Mouse (Mus musculus): ENCODE results near the gene Dnmt3b.

Gene Dnmt3b

DNA sequence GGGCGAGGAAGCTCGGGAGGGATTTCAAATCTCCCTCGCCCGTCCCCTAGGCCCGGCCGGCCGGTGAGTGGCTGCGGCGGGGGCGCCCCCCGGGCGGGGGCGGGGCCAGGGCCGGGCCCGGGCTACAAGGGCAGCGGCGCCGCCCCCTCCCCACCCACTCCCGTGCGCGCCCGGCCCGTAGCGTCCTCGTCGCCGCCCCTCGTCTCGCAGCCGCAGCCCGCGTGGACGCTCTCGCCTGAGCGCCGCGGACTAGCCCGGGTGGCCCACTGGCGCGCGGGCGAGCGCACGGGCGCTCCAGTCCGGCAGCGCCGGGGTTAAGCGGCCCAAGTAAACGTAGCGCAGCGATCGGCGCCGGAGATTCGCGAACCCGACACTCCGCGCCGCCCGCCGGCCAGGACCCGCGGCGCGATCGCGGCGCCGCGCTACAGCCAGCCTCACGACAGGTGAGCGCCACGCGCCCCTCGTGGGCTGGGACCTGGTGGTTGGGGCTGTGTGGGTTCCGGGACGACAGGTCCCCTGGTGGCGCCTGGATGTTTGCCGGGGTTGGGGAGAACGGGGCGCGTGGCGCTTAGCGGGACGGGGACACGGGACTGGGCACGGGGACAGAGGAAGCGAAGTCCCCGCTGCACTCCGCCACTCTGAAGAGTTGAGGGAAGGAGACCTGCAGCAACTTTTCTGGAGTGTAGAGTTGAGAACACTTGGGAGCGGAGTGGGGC lies at the start of gene Dnmt3b:
Dnmt3b (plus strand) TSS at position 153 of the 716 bp plus-strand sequence.
- DNase-seq: peak; percentile 47

DNA sequence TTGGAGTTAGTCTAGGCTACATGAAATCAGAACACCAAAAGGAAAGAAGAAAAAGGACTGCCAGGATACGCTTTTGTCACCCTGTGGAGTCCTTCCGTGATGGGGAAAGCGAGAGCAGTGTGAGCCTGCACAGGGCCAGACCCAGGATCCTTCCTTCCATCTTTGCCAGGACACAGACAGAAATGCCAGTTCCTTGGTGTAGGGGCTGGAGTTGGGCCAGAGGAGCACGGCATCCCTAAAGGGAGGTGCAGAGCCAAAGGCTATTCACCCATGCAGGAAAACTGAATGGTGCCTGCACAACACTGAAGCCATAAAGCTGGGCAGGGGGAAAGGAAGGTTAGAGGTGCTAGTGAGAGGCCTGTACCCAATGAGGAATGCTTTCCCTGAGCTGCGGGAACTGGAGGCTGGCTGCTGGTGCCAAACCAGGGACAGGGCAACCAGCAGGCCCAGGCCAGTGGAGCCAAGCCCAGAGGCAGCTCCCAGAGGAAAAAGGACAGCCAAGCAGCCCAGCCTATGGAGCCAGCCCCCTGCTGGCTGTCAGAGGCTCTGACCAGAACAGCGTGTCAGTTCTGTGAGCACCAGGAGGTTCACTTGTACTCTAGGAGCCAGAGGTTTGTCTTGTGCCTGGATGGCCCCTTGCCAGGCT lies 49.1 kb upstream of the Dnmt3b start:
- DNase-seq: peak; percentile 79

DNA sequence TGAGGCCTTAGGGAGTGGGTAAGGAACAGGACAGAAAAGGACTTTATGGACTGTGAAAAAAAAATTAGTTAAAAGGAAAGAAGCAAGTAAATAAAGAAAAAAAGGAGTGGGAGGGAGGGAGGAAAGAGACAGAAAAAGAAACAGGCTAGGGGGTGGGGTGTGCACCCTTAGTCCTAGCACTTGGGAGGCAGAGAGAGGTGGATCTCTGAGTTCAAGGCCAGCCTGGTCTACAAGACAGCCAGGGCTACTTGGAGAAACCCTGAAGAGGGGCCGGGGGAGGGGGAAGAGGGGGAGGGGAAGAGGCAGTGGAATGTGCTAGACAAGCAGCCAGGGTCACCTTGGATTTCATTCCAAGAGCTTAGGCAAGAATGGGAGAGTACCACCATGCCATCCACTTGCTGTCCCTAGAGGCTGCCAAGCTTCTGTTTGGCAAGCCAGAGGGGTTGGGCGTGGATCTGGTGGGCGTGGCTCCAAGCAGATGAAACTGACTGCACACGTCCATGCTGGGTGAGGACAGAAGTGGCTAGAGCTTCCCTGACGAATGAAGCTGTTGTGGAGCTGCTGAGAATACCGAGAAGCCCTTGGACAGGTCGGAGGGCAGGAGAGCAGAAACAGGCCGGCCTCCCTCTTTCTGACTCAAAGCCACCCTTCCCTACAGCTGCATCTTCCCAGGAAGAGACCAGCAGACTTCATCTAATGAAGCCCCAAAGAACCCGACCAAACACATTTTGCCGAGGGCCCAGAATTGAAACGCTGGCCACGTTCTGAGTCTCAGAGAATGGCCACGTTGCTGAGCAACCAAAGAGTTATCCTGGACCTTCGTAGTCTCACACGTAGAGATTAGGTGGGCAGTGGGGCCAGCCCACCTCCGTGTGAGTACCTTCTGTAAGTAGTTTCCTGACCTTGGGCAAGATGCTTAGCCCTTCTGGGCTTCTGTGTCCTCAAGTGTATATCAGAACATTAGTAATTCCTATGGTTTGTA lies 48.3 kb upstream of the Dnmt3b start:
- peak; percentile 58 for DNase-seq

DNA sequence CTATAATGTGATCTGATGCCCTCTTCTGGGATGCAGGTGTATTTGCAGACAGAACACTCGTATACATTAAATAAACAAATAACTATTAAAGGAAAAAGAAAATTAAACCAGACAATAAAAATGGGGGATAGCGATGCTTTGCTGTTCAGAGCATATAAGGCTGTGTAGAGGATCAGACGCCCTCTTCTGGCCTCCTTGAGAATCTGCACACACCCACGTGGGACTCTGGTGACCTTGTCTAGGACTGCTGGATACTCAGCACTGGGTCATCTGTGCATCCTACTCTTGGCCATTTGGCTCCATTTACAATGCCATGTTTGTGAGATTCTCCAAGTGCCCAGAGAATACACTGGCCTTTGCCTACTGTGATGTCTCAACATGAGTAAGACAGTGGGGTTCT lies 45.5 kb upstream of the Dnmt3b start:
- DNase-seq: no peak

DNA sequence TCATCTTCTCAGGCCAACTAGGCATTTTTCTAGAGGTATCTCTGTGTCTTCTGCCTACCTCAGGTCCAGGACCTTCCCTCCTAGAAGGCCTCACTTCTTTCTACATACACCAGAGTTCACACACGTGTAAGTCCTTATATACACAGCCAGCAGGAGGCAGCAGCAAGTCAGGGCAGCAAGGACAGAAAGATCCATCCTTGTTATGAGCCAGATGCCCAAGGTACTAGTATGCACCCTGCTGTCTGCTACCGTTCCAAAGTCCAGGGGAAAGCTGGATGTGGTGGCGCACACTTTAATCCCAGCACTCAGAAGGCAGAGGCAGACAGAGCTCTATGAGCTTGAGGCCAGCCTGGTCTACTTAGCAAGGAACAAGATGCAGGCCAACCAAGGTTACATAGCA lies 42.8 kb upstream of the Dnmt3b start:
- DNase-seq: peak; percentile 51

DNA sequence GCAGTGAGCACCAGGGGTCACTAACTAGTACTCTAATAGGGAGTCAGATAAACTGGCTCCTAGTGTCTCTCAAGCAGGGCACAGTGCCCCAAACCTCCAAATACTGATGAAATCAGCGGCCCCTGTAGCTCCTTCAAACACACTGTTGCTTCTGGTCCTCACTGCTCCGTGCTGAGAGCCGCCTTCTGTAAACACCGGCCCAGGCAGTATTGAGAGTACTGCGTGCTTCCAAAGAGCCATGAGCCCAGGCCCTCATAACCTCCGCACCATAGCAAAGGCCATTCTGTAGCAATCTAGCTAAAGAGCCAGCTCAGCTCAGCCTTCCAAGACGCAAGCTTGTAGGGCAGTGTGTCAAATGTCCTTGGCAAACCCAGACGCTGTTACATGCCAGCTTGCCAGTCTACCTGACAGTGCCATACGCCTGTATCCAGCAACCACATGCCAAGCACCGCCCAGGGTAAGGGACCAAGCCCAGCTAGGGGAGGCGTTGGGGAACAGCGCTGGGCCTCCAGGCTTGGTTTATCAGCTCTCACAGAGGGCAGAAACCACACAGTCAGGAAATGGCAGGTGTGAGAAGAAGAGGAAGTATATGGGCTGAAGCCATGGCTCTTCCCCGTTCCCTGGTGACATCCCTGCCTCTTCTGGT lies 41.3 kb upstream of the Dnmt3b start:
- DNase-seq: peak; percentile 78

DNA sequence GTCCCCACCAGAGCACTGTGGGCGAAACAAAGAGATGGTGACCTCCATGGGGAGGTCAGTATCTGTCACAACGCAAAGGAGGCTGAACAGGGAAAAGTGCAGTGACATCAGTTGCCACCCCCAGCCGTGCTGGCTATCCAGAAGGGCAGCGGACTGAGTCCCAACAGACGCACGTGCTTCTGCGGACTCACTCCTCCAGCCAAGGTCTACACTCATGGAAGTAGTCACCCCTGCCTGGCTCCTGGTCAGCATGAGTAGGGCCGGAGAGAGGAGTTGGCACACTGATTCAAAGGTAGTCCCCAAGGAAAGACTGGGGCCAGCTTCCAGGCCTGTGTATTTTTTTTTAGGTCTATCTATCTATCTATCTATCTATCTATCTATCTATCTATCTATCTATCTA lies 40.2 kb upstream of the Dnmt3b start:
- DNase-seq: peak; percentile 37

DNA sequence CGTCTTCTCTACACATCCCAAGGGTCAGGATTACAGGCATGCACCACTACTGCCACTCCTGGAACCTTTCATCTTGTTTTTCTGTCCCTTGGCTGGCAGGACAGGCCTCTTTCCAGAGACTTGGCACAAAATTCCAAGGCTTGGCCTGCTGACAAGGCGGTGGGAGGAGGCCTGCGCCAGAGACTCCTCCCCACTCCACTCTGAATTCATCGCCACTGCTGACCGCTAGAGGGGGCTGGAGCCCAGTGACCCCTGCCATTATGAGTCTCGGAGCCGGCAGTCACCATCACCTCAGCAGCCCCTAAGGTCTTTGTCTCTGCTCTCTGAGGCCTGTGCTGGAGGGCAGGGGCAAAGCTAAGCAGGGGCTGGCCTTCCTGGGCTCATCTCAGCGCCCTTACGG lies 39.7 kb upstream of the Dnmt3b start:
- peak; percentile 95 for DNase-seq

DNA sequence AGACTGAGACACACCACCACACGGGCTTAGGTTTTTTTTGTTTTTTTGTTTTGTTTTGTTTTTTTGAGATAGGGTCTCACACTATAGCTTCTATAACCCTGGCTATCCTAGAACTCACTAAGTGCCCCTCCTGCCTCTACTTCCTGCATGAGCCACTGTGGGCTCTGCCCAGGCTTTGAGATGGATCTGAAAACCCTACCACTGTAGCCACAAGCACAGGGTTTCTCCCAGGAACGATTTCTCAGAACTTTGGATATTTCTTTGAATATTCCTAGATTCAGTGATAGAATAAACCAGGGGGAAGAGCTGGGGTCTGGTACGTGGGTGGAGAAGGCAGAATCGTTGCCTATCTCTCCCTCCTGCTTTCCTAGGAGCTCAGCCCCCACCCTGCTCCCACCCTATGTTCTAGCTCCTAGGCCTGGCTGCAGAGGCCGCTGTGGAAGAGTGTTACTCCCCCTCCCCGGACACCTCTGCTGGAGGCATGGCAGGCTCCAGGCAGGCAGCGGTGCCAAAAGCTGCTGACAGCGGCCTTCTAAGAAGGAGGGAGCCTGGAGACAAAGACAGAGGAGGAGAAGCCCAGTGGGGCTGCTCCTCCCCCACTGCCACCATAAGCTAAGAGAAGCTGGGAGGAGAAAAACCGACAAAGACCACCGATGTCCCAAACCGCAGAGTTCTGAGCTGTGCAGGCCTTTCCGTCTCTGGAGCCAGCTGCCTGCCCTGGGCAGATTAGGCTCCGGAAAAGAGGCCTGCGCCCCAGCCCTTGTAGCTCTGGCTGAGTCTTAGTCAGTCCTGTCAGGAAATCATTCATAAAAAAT lies 38.6 kb upstream of the Dnmt3b start:
- DNase-seq: no peak

DNA sequence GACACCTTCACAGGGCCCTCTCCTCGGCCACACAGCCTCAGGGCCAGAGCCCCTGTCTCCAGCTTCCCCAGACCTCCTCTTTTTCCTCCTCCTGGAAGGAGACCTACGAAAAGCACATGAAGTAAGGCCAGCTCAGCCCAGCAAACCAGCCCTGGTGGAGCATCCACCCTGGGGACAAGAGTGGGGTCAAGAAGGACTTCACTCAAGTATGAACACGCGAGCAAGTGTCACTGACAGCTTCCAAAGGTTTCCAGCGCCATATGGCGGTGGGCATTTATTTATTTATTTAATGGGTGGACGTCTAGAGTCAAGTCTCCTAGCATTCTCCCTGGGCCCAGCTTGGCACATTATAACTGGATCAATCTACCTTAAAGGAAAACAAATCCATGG lies 38.0 kb upstream of the Dnmt3b start:
- no peak for DNase-seq

DNA sequence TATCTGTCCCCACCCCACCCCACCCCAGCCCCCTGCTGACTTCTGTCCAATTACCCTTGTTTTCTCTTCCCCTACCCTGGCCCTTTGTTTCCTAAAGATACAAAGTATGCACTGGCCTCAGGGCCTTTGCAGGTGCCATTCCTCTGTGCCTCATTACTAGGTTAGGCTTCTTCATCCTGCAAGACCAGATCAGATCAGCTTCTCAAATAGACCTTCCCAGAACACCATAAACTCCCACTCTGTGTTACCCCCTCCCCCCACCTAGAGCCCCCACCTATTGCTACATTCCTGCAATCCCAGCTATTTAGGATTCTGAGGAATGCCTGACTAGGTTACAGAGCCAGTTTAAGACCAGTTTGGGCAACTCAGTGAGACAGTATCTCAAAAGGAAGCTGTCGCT lies 37.5 kb upstream of the Dnmt3b start:
- no peak for DNase-seq

DNA sequence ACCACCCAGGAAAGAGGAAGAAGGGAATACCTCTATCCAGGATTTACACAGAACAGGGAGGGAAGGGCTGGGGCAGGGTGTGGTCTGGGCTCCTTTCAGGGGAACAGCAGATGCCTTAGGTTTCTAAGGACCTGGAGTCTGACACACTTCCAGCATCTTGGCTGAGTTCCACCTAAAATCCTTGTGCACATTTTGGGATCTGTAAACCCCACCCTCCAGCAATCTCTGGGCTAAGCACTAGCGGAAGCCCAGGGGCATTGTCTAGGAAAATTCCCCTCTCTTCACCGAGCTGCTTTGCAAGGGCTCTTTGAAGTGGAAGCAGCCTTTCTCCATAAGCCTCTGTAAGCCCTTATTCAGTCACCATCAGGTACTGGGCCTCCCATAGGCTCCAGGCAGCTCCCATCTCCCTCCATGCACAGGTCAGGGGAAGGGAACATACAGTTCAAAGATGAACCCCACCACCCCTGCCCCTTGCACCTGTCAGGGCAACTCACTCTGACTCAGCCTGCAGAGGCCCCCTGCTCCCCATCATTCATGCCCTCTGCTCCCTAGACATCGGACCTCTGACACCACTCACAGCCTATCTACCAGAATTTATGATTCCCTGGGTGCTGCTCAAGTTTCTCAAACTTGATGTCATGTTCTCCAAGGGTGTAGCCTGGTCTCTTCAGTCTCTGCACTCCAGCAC lies 36.5 kb upstream of the Dnmt3b start:
- peak; percentile 25 for DNase-seq

DNA sequence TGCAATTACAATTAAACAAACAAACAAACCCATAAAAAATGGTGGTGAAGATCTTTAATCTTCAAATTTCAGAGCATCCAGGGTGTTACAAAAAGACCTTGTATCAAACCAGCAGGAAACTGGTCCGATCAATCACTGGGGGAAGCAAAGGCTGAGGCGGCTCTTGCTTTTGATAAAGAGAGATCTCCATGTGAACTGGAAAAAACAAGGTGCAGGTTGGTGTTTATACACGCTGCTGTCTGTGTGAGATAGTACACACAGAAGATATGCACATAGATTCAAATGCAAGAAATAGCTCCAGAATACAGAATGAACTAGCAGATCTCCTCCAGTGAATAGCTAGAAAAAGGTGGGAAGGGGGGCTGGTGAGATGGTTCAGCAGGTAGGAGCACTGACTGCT lies 32.4 kb upstream of the Dnmt3b start:
- no peak for DNase-seq

DNA sequence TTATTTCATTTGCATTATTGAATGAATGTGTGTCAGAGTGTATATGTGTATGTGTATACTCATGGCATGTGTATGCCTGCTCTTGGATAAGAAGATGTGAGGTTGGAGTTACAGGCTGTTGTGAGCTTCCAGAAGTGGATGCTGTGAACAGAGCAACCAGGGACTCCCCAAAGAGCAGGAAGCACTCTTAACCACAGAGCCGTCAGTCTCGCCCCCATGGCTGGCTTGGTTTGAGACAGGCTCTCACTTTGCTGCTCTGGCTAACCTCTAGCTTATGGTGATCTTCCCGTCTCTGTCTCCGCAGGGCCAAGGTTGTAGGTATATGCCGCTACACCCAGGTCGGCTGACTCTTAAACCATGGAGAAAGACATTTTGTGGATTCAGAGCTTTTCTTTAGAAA lies 30.8 kb upstream of the Dnmt3b start:
- no peak for DNase-seq

DNA sequence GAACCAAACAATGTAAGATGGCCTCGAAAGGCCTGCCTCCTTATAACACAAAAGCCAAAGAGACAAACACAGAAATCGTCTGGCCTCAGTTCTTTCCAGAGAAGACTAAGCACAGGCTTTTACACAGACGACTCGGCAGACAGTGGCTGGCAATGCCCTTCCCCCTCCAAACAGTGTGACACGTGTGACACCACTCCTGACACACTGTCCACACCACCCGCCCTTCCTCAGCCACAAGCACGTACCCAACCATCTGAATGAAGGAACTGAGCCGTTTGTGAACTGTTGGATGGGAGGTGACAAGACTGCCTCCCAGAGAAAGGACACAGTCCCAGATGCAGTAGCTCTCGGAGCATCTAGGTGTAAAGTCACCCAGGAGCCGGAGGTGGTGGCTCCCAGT lies 30.4 kb upstream of the Dnmt3b start:
- DNase-seq: no peak

DNA sequence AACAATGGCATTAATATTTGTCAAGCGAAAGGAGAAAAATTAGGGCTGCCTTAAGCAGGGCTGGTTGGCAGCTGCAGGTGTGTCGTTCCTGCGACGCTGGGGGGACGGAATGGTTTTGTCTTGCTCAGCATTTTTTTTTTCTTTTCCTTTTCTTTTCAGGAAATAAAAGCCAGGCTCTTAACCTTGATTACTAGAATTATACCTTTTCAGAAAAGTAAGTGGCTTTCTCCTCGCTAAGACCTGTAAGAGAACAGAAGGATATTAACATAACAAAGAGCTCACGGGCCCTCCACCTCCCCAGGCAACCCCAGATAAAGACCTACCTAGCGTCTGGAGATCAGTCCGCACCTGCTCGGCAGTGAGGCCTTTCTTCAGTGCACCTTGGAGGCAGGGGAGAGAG lies 26.8 kb upstream of the Dnmt3b start:
- no peak for DNase-seq

DNA sequence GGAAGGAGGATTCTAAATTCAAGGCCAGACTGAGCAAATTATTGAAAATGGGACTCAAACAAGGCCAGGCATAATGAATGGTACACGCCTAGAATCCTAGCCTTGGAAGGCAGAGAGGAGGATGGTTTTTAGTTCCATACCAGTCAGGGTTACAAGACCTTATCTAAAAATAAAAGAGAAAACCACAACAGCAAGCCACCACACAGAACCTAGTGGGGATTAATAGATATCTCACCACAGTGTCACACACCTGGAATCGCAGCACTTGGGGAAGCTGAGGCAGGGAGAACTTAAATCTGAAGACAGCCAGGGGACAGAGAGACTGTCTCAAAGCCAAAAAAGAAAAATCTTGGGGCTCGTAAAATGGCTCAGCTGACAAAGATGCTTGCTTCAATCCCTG lies 18.3 kb upstream of the Dnmt3b start:
- no peak for DNase-seq

DNA sequence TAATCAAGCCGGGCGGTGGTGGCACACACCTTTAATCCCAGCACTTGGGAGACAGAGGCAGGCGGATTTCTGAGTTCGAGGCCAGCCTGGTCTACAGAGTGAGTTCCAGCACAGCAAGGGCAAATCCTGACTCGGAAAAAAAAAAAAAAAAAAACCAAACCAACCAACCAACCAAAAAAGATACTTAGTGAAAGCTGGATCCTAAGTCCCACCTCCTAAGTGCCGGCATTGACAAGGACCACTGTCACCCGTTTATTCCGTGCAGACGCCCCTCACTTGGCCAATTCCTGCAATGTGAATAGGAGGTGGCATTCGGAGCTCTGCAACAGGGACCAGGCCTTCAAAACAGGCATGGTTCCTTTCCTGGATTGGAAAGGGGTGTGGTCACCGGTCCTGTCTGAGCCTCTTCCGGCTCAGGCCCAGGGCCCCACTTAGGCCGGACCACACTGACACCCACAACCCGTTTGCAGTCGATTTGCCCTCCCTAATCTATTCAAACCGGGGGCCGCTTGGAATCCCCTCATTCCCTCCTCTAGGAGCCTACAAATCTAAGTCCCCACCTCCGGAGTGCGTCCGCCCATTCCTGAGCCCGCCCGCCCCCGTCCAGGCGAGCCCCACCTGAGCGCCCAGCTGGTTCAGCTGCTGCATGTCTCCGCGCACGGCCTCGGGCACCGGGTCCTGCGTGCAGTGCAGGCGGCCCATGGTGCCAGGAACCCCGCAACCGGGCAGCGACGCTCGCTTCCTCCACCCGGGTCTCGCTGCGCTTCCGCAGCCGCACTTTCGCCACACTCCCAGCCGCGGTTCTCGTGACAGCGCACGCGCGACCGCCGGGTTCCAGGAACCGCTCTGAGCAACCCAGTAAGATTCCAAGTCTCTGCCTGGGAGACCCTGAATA lies 17.0 kb upstream of the Dnmt3b start, which contains the start of gene Commd7:
Commd7 (minus strand) TSS at position 806 of the 895 bp plus-strand sequence.
- DNase-seq: peak; percentile 85

DNA sequence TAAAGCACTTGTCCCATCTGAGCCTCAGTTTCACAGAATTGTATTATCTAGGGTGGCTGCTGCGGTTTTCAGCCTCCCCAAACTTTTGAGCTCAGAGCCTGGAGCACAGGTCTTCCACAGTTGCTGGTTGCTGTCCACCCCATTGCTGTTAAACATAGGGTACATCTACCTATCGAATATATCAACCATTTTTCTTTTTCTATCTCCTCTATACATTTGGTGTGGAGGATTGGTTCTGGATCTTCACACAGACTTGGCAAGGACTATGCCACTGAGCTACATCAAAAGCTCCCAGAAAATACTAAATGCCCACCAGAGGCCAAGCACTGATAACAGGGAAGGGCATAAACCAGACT lies 16.4 kb upstream of the Dnmt3b start:
- DNase-seq: no peak

DNA sequence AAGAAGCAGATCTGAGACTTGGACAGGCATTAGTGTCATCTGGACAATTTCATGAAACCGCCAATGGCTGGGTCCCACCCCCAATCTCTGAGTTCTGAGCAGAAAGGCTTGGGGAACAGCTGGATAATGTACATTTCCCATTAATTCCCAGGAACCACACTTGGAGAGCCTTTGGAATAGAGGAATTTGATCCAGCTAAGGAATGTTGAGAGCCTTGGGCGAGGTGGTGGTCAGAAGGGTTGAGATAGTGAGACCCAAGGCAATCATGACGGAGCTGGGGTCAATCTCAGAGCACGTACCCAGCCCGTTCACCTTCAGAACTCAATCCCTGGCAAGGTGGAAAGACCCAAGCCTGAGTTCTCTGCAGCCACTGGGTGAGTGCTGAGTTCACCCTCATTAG lies 16.0 kb upstream of the Dnmt3b start:
- no peak for DNase-seq

All from kidney, adult 9 months (tissue).